Comparison of ENCODE assay signal across 11 mouse cellular contexts in genomic region chr9:96284916-96285315, GRCm38 (mm10).
A peak's percentile ranks its signal among the peaks of the same experiment; 100 is the strongest.
DNase-seq lines count a peak whose midpoint lies in the region; ATAC-seq and TF ChIP-seq lines count a peak whose summit lies in the region.
"Had no signal": no experiment of that assay in that cellular context is flagged by ENCODE, and none has a peak within 500 bp of the region (broad histone marks: within the 10 kb centered on the region; RNA-seq: fewer than 3 reads in every experiment).

No protein-coding gene starts in this region.

- 0 out of 2 replicates have a peak, but pooled peaks cover 2% of the 10 kb centered on the region for H3K4me1 ChIP-seq in forebrain, embryonic 16.5 days (replicated peaks; ENCODE audit: control insufficient read depth, insufficient read depth, low read length)
- H3K4me1 ChIP-seq in forebrain, embryonic 15.5 days, result no peaks in the 10 kb centered on the region
- H3K4me1 ChIP-seq in liver, postnatal 0 days (ENCODE audit: insufficient read depth), result no peaks in the 10 kb centered on the region
- 0 out of 2 replicates have a peak, but pooled peaks cover 4% of the 10 kb centered on the region for H3K4me1 ChIP-seq in liver, embryonic 11.5 days (replicated peaks; ENCODE audit: control insufficient read depth, insufficient read depth, low read length)
- H3K4me1 ChIP-seq: heart, embryonic 10.5 days; stomach, embryonic 15.5 days had no signal

- no peak for TF ChIP-seq EP300 in liver, postnatal 0 days (IDR thresholded peaks at IDR 0.05; ENCODE audit: low read depth)

- peak; percentile 60 for TF ChIP-seq CTCF in liver, postnatal 0 days (IDR thresholded peaks at IDR 0.05; ENCODE audit: low read depth)

- no peaks in the 10 kb centered on the region for H3K27me3 ChIP-seq in forebrain, embryonic 16.5 days (replicated peaks; ENCODE audit: control insufficient read depth, insufficient read depth, low read length)
- H3K27me3 ChIP-seq in forebrain, embryonic 15.5 days, result no peaks in the 10 kb centered on the region
- no peaks in the 10 kb centered on the region for H3K27me3 ChIP-seq in liver, postnatal 0 days (ENCODE audit: insufficient read depth, low read length)
- no peaks in the 10 kb centered on the region for H3K27me3 ChIP-seq in liver, embryonic 11.5 days (replicated peaks; ENCODE audit: control insufficient read depth, insufficient read depth, low read length)
- H3K27me3 ChIP-seq: stomach, embryonic 15.5 days had no signal

- 0 out of 2 replicates have a peak, but pooled peaks have one; percentile 40 for ATAC-seq in forebrain, embryonic 16.5 days
- no peak for ATAC-seq in forebrain, embryonic 15.5 days (replicated peaks)
- no peak for ATAC-seq in liver, postnatal 0 days
- no peak for ATAC-seq in liver, embryonic 11.5 days (replicated peaks; ENCODE audit: low FRiP score)
- ATAC-seq in activated CD4-positive, CD25-positive, alpha-beta regulatory T cell, adult 4 months, result peak; percentile 69

- no peaks in the 10 kb centered on the region for H3K9me3 ChIP-seq in forebrain, embryonic 16.5 days (ENCODE audit: control insufficient read depth, low read length)
- H3K9me3 ChIP-seq in forebrain, embryonic 15.5 days, result no peaks in the 10 kb centered on the region
- no peaks in the 10 kb centered on the region for H3K9me3 ChIP-seq in liver, postnatal 0 days (ENCODE audit: low read length)
- no peaks in the 10 kb centered on the region for H3K9me3 ChIP-seq in liver, embryonic 11.5 days (ENCODE audit: control insufficient read depth, low read length)
- H3K9me3 ChIP-seq: heart, embryonic 10.5 days; stomach, embryonic 15.5 days had no signal

- no peak overlapping the region for H3K4me3 ChIP-seq in forebrain, embryonic 16.5 days (replicated peaks; ENCODE audit: low read length)
- H3K4me3 ChIP-seq in forebrain, embryonic 15.5 days, result no peak overlapping the region
- no peak overlapping the region for H3K4me3 ChIP-seq in liver, postnatal 0 days (ENCODE audit: low read depth, low read length)
- no peak overlapping the region for H3K4me3 ChIP-seq in liver, embryonic 11.5 days (ENCODE audit: low read depth, low read length)
- H3K4me3 ChIP-seq: heart, embryonic 10.5 days; stomach, embryonic 15.5 days had no signal

- H3K4me2 ChIP-seq in forebrain, embryonic 16.5 days (ENCODE audit: low read length), result no peak overlapping the region
- H3K4me2 ChIP-seq in forebrain, embryonic 15.5 days (replicated peaks), result no peak overlapping the region
- no peak overlapping the region for H3K4me2 ChIP-seq in liver, postnatal 0 days (ENCODE audit: low read depth, low read length)
- no peak overlapping the region for H3K4me2 ChIP-seq in liver, embryonic 11.5 days
- H3K4me2 ChIP-seq: stomach, embryonic 15.5 days had no signal

- no peaks in the 10 kb centered on the region for H3K36me3 ChIP-seq in forebrain, embryonic 16.5 days (ENCODE audit: control insufficient read depth, insufficient read depth)
- H3K36me3 ChIP-seq in forebrain, embryonic 15.5 days, result 0 out of 2 replicates have a peak, but pooled peaks cover 3% of the 10 kb centered on the region
- H3K36me3 ChIP-seq in liver, postnatal 0 days (replicated peaks; ENCODE audit: insufficient read depth, low read length), result peaks cover 29% of the 10 kb centered on the region
- peaks cover 10% of the 10 kb centered on the region; the same call in 1 of the 2 replicates for H3K36me3 ChIP-seq in liver, embryonic 11.5 days (ENCODE audit: control insufficient read depth, insufficient read depth, low read length)
- H3K36me3 ChIP-seq: stomach, embryonic 15.5 days had no signal

- no peak overlapping the region for H3K27ac ChIP-seq in forebrain, embryonic 16.5 days (ENCODE audit: low read length)
- H3K27ac ChIP-seq in forebrain, embryonic 15.5 days (replicated peaks), result no peak overlapping the region
- H3K27ac ChIP-seq in liver, postnatal 0 days (ENCODE audit: low read depth), result no peak overlapping the region
- H3K27ac ChIP-seq in liver, embryonic 11.5 days (ENCODE audit: low read depth, low read length), result no peak overlapping the region
- H3K27ac ChIP-seq: heart, embryonic 10.5 days; stomach, embryonic 15.5 days had no signal

- H3K9ac ChIP-seq in forebrain, embryonic 16.5 days (replicated peaks; ENCODE audit: low read depth, low read length), result no peak overlapping the region
- H3K9ac ChIP-seq in forebrain, embryonic 15.5 days (replicated peaks), result no peak overlapping the region
- no peak overlapping the region for H3K9ac ChIP-seq in liver, postnatal 0 days (replicated peaks)
- no peak overlapping the region for H3K9ac ChIP-seq in liver, embryonic 11.5 days (ENCODE audit: low read depth, low read length)
- H3K9ac ChIP-seq: stomach, embryonic 15.5 days had no signal

- no peak for DNase-seq in liver, postnatal 0 days
- no peak for DNase-seq in liver, embryonic 11.5 days (ENCODE audit: low spot score)
- DNase-seq in retina, postnatal 7 days (ENCODE audit: low read depth, low spot score), result peak; percentile 9
- DNase-seq in layer of hippocampus, postnatal 10 days (ENCODE audit: low spot score in 2 of 2), result no peak
- DNase-seq in cerebellum, adult 8-10 months, result no peak
- DNase-seq: kidney, adult 2 months had no signal

- WGBS in forebrain, embryonic 16.5 days, result 15% methylated on average over 1 of the region's 1 CpGs
- 21% methylated on average over 1 of the region's 1 CpGs for WGBS in forebrain, embryonic 15.5 days
- WGBS in liver, postnatal 0 days (ENCODE audit: insufficient replicate concordance), result 23% methylated on average over 1 of the region's 1 CpGs
- 37% methylated on average over 1 of the region's 1 CpGs for WGBS in liver, embryonic 11.5 days

Comparison
In these comparisons a context has a peak if more than half of its experiments do, and no peak if none do; other contexts are left out.
1. ATAC-seq: peak in forebrain, embryonic 16.5 days (single experiment) and activated CD4-positive, CD25-positive, alpha-beta regulatory T cell, adult 4 months (single experiment); none in forebrain, embryonic 15.5 days (single experiment), liver, postnatal 0 days (single experiment) and liver, embryonic 11.5 days (single experiment).